Mouse (Mus musculus) 3T3-L1 (cell line): ENCODE measurements around the gene Slc26a11.

ENCODE experiments used
- DNase-seq: peaks from one replicate; pipeline ENCODE4 v3.0.0-alpha.2; 2015; ENCODE audit warnings: low read depth, low spot score

Slc26a11 gene

DNA sequence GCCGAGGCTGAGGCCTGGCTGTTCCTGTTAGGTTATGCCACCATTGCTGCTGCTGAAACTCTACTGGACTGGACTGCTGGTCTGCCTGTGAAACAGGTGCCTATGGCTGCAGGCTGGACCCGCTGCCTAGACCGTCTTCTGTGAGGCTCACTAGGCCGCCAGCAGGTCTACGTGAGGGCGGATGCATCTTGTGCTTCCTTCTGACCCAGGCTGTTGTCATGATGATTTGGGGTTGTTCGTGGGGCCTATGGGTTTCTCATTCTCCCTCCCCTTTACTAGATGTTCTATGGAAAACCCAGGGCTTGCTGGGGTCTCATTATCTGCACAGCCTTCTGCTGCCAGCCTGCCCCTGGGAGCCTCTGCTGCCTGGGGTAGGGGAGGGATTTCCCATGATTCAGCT lies 41.1 kb downstream of the Slc26a11 start:
- no peak for DNase-seq

DNA sequence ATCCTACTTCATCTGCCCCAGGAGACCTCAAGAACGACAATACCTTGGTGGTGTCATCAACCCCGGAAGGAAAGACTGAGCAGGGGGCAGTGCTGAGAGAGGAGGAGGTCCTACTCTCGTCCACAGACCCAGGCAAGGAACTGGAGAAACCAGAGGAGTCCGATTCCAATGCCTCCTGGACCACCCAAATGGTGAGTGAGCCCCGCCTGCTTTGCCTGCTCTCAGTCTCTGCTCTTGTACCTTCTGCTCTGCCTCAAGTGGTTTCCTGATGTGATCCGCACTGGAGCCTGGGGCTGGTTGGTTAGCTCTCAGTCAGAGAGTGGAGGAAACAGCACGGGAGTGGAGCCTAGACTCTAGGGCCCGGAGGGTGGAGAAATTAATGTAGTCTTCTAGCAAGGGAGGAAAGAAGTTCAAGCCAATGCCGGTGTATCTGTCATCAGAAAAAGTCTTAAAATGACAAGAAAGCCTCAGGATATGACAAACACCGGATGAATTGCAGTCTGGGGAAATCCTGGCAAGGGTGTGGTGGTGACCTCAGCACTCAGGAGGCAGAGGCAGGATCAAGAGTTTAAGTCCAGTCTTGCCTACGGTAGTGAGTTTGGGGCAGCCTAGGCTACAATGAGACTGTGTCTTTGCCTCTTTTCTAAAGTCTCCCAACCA lies 47.3 kb downstream of the Slc26a11 start:
- DNase-seq: peak; percentile 63

GRCm38 (mm10) chr11:119404627-119405026 lies 49.3 kb downstream of the Slc26a11 start:
- peak; percentile 71 for DNase-seq

GRCm38 (mm10) chr11:119407381-119407780 lies 52.0 kb downstream of the Slc26a11 start:
- DNase-seq: no peak

DNA sequence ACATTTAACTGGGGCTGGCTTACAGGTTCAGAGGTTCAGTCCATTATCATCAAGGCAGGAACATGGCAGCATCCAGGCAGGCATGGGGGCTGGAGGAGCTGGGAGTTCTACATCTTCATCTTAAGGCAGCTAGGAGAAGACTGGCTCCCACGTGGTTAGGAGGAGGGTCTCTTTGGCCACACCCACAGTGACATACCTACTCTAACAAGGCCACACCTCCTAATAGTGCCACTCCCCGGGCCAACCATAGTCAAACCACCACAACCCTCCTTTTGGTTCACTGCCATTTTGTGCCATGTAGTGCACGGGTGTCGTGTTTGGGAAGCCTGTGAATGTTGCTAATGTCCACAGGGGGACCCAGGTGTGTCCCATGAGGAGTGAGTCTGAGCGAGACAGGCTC lies 52.6 kb downstream of the Slc26a11 start:
- no peak for DNase-seq

DNA sequence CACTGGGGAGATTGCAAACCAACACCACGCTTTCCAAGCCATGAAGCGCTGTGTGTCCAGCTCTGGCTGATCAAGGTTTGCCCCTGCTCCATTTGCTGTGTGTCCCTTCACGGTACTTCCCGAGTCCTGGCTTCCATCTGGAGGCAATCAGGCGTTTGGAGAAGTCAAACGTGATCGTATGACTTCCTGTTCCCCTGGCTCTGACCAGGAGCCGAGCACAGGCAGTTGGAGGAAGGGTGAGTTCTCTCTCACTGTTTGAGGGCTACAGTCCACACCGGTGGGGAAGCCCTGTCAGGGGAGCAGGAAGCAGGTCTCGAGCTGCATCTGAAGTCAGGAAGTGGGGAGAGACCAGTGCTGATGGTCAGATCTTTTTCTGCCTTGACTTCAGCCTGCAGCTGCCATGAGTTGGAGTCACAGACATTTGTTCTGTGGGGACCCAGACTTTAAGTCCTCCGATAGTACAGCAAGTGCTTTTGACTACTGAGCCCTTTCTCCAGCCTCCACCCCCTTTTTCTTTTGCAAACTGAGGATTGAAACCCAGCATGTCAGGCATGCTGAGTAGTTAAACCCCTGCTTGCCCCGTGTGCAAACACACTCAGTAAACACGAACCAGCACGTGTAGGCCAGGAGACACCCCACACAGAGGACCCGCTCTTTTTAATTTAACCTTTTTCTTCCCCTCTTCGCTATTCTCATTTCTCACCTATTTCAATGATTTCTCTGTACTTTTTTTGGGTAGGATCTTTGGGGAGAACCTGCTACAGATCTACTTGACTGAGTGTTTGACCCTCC lies 64.2 kb downstream of the Slc26a11 start:
- no peak for DNase-seq

DNA sequence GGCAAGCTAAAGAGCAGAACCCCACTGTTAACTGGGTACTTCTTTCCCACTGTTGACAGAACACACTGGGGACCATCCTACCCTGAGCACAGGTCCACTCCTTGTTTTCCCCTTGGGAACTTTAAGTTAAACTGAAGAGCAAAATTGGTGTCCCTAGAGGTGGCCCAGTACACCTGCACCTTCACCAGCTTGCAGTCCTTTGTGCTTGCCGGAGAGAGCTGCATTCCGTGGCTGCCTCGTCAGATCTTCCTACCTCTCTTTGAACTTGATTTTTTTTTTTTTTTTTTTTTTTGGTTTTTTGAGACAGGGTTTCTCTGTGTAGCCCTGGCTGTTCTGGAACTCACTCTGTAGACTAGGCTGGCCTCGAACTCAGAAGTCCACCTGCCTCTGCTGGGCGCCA lies 65.1 kb downstream of the Slc26a11 start:
- no peak for DNase-seq

GRCm38 (mm10) chr11:119427431-119427830 lies 72.1 kb downstream of the Slc26a11 start:
- no peak for DNase-seq

GRCm38 (mm10) chr11:119427986-119428385 lies 72.6 kb downstream of the Slc26a11 start:
- no peak for DNase-seq

GRCm38 (mm10) chr11:119428649-119429136 lies 73.3 kb downstream of the Slc26a11 start:
- DNase-seq: no peak
